Mouse (Mus musculus): Measurements from ENCODE around the gene Aif1. TPM values are rescaled to one million over a fixed set of nuclear protein-coding genes. Genes with fewer than 3 reads are reported as not detected.
A peak's percentile ranks its signal among the peaks of the same experiment; 100 is the strongest.
"Not testable (repeated sequence)": the region's sequence is repeated elsewhere in the genome, so short reads cannot be mapped to it uniquely, and the experiment has no call there.

Aif1 gene
- polyA plus RNA-seq, 1 experiment = 2.1 TPM

DNA sequence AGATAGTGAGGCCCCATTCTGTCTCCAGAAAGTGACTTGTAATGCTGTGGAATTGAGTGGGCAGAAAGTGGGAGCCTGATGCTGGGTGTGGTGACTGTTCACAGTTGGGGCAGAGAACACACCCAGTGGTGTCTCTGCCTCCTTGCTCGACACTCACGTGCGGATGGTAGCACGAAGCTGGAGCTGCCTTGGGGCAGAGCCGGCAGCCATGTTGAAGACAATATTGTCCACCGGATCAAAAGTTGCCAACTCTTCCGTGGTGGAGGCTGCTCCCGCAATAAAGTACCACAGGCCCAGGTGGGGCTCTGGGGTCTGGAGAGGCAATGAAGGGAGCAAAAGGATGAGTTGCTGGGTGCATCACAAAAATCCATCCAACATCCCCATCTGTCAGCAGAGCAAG lies 44.8 kb downstream of the Aif1 start:
- Histone ChIP-seq H3K27me3 (ENCODE audit: control insufficient read depth, insufficient read depth, low read length, poor library complexity, severe bottlenecking) (no peaks in the 10 kb centered on the region), H3K9me3 (replicated peaks; ENCODE audit: control insufficient read depth, insufficient read depth, low read length, poor library complexity, severe bottlenecking) (no peaks in the 10 kb centered on the region), H3K4me3 (ENCODE audit: low read depth, low read length) (no peak overlapping the region), H3K4me1 (ENCODE audit: control insufficient read depth, insufficient read depth, low read length) (no peaks in the 10 kb centered on the region), H3K36me3 (ENCODE audit: control insufficient read depth, insufficient read depth, low read length, poor library complexity, severe bottlenecking) (no peaks in the 10 kb centered on the region), H3K27ac (ENCODE audit: insufficient read depth, low read length) (no peak overlapping the region), H3K9ac (ENCODE audit: low read depth, poor library complexity, severe bottlenecking) (no peak overlapping the region)
- TF ChIP-seq EP300 (IDR thresholded peaks at IDR 0.05; ENCODE audit: insufficient read depth, low read depth, low read length) (no peak), POLR2A (IDR thresholded peaks at IDR 0.05; ENCODE audit: insufficient read depth, low read length) (no peak), CTCF (IDR thresholded peaks at IDR 0.05; ENCODE audit: low read depth, low read length) (no peak)

- Histone ChIP-seq H3K4me3 (ENCODE audit: low read depth, low read length) (no peak overlapping the region), H3K9ac (ENCODE audit: low read depth, poor library complexity, severe bottlenecking) (no peak overlapping the region), H3K27ac (ENCODE audit: insufficient read depth, low read length) (no peak overlapping the region), H3K36me3 (ENCODE audit: control insufficient read depth, insufficient read depth, low read length, poor library complexity, severe bottlenecking) (peaks cover 3% of the 10 kb centered on the region), H3K9me3 (replicated peaks; ENCODE audit: control insufficient read depth, insufficient read depth, low read length, poor library complexity, severe bottlenecking) (no peaks in the 10 kb centered on the region), H3K4me1 (ENCODE audit: control insufficient read depth, insufficient read depth, low read length) (no peaks in the 10 kb centered on the region), H3K27me3 (ENCODE audit: control insufficient read depth, insufficient read depth, low read length, poor library complexity, severe bottlenecking) (no peaks in the 10 kb centered on the region)
- TF ChIP-seq EP300 (IDR thresholded peaks at IDR 0.05; ENCODE audit: insufficient read depth, low read depth, low read length) = no peak
- TF ChIP-seq CTCF (IDR thresholded peaks at IDR 0.05; ENCODE audit: low read depth, low read length) = no peak
- TF ChIP-seq POLR2A (IDR thresholded peaks at IDR 0.05; ENCODE audit: insufficient read depth, low read length) = no peak
Observed at GRCm38 (mm10) chr17:35128996-35129395, 46.9 kb downstream of the Aif1 start.

DNA sequence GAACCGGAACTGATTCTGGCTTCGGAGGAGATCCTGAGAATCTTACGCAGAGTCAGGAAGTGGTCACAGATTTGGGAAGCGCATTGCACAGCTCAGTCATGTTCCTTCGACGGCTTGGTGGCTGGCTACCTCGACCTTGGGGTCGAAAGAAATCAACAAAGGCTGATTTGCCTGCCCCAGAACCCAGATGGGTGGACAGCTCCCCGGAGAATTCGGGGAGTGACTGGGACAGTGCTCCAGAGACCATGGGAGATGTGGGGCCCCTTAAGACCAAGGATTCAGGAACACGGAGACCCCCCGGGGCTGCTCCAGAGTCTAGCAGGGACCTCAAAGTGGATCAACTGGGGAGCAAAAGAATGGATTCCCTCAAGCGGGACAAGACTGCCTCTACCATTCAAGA lies 48.9 kb downstream of the Aif1 start:
- no peak overlapping the region for H3K4me3 ChIP-seq (ENCODE audit: low read depth, low read length)
- H3K9me3 ChIP-seq (replicated peaks; ENCODE audit: control insufficient read depth, insufficient read depth, low read length, poor library complexity, severe bottlenecking) = no peaks in the 10 kb centered on the region
- H3K4me1 ChIP-seq (ENCODE audit: control insufficient read depth, insufficient read depth, low read length) = no peaks in the 10 kb centered on the region
- no peak overlapping the region for H3K27ac ChIP-seq (ENCODE audit: insufficient read depth, low read length)
- no peaks in the 10 kb centered on the region for H3K27me3 ChIP-seq (ENCODE audit: control insufficient read depth, insufficient read depth, low read length, poor library complexity, severe bottlenecking)
- H3K36me3 ChIP-seq (ENCODE audit: control insufficient read depth, insufficient read depth, low read length, poor library complexity, severe bottlenecking) = peaks cover 8% of the 10 kb centered on the region
- TF ChIP-seq CTCF (IDR thresholded peaks at IDR 0.05; ENCODE audit: low read depth, low read length) (no peak), EP300 (IDR thresholded peaks at IDR 0.05; ENCODE audit: insufficient read depth, low read depth, low read length) (no peak), POLR2A (IDR thresholded peaks at IDR 0.05; ENCODE audit: insufficient read depth, low read length) (no peak)
- no peak overlapping the region for H3K9ac ChIP-seq (ENCODE audit: low read depth, poor library complexity, severe bottlenecking)

GRCm38 (mm10) chr17:35126206-35126611 lies 49.7 kb downstream of the Aif1 start, which contains the start of gene D17H6S53E:
TSS of gene D17H6S53E (plus strand) at chr17:35126373.
- Histone ChIP-seq H3K9ac (ENCODE audit: low read depth, poor library complexity, severe bottlenecking) (peak within 1 kb of the TSS; percentile 75), H3K36me3 (ENCODE audit: control insufficient read depth, insufficient read depth, low read length, poor library complexity, severe bottlenecking) (peaks cover 8% of the 10 kb centered on the region), H3K27me3 (ENCODE audit: control insufficient read depth, insufficient read depth, low read length, poor library complexity, severe bottlenecking) (no peaks in the 10 kb centered on the region), H3K27ac (ENCODE audit: insufficient read depth, low read length) (no peak within 1 kb of the TSS), H3K4me3 (ENCODE audit: low read depth, low read length) (peak within 1 kb of the TSS; percentile 45), H3K9me3 (replicated peaks; ENCODE audit: control insufficient read depth, insufficient read depth, low read length, poor library complexity, severe bottlenecking) (no peaks in the 10 kb centered on the region), H3K4me1 (ENCODE audit: control insufficient read depth, insufficient read depth, low read length) (no peaks in the 10 kb centered on the region)
- TF ChIP-seq CTCF (IDR thresholded peaks at IDR 0.05; ENCODE audit: low read depth, low read length) (no peak), POLR2A (IDR thresholded peaks at IDR 0.05; ENCODE audit: insufficient read depth, low read length) (no peak), EP300 (IDR thresholded peaks at IDR 0.05; ENCODE audit: insufficient read depth, low read depth, low read length) (no peak)

DNA sequence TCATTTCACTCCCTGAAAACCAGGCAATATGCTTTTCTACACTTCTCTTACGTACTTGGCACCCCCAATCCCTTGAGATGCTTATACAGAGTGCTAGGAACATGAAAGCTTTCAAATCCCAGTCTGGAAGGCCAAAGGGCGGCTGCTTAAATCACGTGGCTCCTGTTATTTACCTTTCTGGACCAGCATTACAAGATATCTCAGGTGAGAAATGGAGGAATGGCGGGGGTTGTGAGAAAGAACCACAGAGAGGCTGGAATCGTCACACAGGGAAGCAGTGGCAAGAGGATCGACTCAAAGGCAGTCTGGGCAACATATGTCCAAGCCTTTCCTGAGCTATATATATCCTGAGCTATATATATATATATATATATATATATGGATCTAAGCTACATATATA lies 50.3 kb downstream of the Aif1 start:
- Histone ChIP-seq H3K36me3 (ENCODE audit: control insufficient read depth, insufficient read depth, low read length, poor library complexity, severe bottlenecking) (peaks cover 8% of the 10 kb centered on the region), H3K4me1 (ENCODE audit: control insufficient read depth, insufficient read depth, low read length) (no peaks in the 10 kb centered on the region), H3K27me3 (ENCODE audit: control insufficient read depth, insufficient read depth, low read length, poor library complexity, severe bottlenecking) (no peaks in the 10 kb centered on the region), H3K27ac (ENCODE audit: insufficient read depth, low read length) (no peak overlapping the region), H3K9ac (ENCODE audit: low read depth, poor library complexity, severe bottlenecking) (peak overlapping the region; percentile 75), H3K9me3 (replicated peaks; ENCODE audit: control insufficient read depth, insufficient read depth, low read length, poor library complexity, severe bottlenecking) (no peaks in the 10 kb centered on the region), H3K4me3 (ENCODE audit: low read depth, low read length) (no peak overlapping the region)
- TF ChIP-seq CTCF (IDR thresholded peaks at IDR 0.05; ENCODE audit: low read depth, low read length) = no peak
- no peak for TF ChIP-seq POLR2A (IDR thresholded peaks at IDR 0.05; ENCODE audit: insufficient read depth, low read length)
- no peak for TF ChIP-seq EP300 (IDR thresholded peaks at IDR 0.05; ENCODE audit: insufficient read depth, low read depth, low read length)

DNA sequence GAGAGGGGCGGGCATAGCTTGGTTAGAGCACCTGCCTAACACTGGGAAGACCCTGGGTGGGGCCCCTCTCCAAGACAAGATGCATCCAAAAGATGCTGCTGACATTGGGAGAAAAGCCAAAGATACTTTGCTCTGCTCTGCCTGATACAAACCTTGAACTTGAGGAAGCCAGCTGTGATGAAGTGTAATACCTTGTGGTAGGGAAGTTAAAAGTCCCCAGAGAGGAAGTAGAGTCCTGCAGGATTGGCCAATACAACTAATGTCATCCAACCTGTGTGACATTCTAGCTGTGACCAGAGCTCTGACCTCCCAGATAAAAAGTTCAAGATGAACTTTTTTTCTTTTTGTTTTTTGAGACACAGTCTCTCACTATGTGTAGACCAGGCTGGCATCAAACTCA lies 50.8 kb downstream of the Aif1 start:
- Histone ChIP-seq H3K27me3 (ENCODE audit: control insufficient read depth, insufficient read depth, low read length, poor library complexity, severe bottlenecking) (no peaks in the 10 kb centered on the region), H3K9ac (ENCODE audit: low read depth, poor library complexity, severe bottlenecking) (no peak overlapping the region), H3K9me3 (replicated peaks; ENCODE audit: control insufficient read depth, insufficient read depth, low read length, poor library complexity, severe bottlenecking) (no peaks in the 10 kb centered on the region), H3K36me3 (ENCODE audit: control insufficient read depth, insufficient read depth, low read length, poor library complexity, severe bottlenecking) (peaks cover 8% of the 10 kb centered on the region), H3K4me3 (ENCODE audit: low read depth, low read length) (no peak overlapping the region), H3K27ac (ENCODE audit: insufficient read depth, low read length) (no peak overlapping the region), H3K4me1 (ENCODE audit: control insufficient read depth, insufficient read depth, low read length) (no peaks in the 10 kb centered on the region)
- TF ChIP-seq POLR2A (IDR thresholded peaks at IDR 0.05; ENCODE audit: insufficient read depth, low read length) = no peak
- TF ChIP-seq CTCF (IDR thresholded peaks at IDR 0.05; ENCODE audit: low read depth, low read length) = no peak
- TF ChIP-seq EP300 (IDR thresholded peaks at IDR 0.05; ENCODE audit: insufficient read depth, low read depth, low read length) = no peak

DNA sequence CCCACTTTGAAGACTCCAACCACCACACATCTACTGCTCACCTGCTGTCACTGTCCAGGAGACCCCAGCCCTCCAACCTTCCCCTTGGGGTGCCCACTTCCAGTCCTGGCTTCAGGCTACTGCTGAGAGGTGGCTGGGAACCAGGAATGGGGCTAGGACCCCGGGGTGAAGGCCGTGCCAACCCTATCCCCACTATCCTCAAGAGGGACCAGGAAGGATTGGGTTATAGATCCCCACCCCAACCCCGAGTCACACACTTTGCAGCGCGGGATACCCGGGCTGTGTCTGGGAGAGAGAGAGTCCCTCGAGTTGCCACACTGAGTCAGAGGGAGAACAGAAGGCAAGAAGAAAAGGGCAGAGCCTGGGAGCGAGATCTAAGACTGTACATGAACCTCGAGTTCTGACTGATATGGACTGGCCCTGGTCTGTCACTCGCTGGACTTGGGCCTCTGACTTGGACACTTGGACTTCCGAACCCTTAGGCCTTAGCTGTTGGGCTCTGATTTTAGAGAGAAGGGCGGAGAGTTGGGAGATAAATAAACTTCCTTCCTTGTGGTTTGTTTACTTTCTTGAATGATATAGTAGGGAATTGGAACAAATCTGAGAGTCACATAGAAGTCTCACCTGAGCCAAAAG lies 51.5 kb downstream of the Aif1 start:
- not testable (repeated sequence) for H3K9ac ChIP-seq (ENCODE audit: low read depth, poor library complexity, severe bottlenecking); H3K36me3 ChIP-seq (ENCODE audit: control insufficient read depth, insufficient read depth, low read length, poor library complexity, severe bottlenecking); H3K4me3 ChIP-seq (ENCODE audit: low read depth, low read length); H3K27ac ChIP-seq (ENCODE audit: insufficient read depth, low read length); H3K9me3 ChIP-seq (replicated peaks; ENCODE audit: control insufficient read depth, insufficient read depth, low read length, poor library complexity, severe bottlenecking); H3K27me3 ChIP-seq (ENCODE audit: control insufficient read depth, insufficient read depth, low read length, poor library complexity, severe bottlenecking); H3K4me1 ChIP-seq (ENCODE audit: control insufficient read depth, insufficient read depth, low read length)

DNA sequence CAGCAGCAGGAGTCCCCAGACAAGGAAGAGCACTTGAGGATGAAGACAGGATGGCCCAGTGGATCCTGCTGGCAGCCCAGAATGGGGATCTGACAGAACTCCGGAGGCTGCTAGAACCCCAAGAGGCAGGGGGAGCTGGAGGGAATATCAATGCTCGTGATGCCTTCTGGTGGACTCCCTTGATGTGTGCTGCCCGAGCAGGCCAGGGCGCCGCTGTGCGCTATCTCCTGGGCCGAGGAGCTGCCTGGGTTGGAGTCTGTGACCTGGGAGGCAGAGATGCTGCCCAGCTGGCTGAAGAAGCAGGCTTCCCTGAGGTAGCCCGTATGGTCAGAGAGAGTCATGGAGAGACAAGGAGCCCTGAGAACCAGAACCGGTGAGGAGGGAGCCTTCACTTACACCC lies 52.6 kb downstream of the Aif1 start:
- H3K4me1 ChIP-seq (ENCODE audit: control insufficient read depth, insufficient read depth, low read length); H3K27me3 ChIP-seq (ENCODE audit: control insufficient read depth, insufficient read depth, low read length, poor library complexity, severe bottlenecking); H3K27ac ChIP-seq (ENCODE audit: insufficient read depth, low read length); H3K4me3 ChIP-seq (ENCODE audit: low read depth, low read length); H3K9ac ChIP-seq (ENCODE audit: low read depth, poor library complexity, severe bottlenecking); H3K9me3 ChIP-seq (replicated peaks; ENCODE audit: control insufficient read depth, insufficient read depth, low read length, poor library complexity, severe bottlenecking): not testable (repeated sequence)
- H3K36me3 ChIP-seq (ENCODE audit: control insufficient read depth, insufficient read depth, low read length, poor library complexity, severe bottlenecking) = peaks cover 12% of the 10 kb centered on the region
